Mouse (Mus musculus): ENCODE measurements around the gene Ptchd3.

Ptchd3 gene

DNA sequence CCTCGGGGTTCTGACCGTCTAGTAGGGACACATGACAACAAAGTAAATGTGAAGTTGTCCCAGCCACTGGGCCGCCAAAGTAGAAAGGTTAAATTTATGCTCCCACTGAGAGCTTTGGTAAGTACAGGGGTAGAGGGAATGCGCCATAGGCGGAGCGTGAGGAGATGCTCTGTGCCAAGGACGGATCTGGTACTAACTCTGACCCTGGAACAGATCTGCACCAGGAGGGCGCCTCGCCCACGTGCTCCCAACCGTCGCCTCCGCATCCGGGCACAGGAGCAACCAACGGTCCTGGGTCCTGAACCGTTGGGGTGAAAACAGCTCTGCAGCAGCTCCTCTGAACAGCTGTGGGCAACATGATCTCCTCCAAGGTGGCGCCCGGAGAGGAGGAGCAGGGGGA, at the start of gene Ptchd3:
Gene Ptchd3, plus strand, starts transcription at position 301 of the 400 bp plus-strand sequence.
- no peak for DNase-seq

- no peak for DNase-seq
Measured at GRCm38 (mm10) chr11:121781831-121782230, 48.2 kb upstream of the Ptchd3 start.

DNA sequence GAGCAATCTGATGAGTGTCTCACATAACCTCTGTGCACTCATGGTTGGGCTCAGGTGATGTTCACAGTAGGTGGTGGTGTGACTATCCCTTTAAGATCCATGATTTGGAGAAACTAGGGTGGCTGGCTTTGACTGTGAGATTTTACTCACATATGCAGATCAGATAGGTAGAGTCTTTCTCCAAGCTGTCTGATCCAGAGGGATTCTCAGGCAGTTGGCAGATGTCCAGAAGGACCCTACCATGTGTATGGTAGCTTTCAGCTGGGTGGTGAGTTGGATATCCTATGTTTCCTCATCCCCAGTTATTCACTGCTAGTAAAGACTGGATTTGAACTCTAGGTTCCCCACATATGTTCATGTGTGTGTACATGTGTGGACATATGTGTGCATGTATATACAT, 42.6 kb upstream of the Ptchd3 start:
- no peak for DNase-seq

DNA sequence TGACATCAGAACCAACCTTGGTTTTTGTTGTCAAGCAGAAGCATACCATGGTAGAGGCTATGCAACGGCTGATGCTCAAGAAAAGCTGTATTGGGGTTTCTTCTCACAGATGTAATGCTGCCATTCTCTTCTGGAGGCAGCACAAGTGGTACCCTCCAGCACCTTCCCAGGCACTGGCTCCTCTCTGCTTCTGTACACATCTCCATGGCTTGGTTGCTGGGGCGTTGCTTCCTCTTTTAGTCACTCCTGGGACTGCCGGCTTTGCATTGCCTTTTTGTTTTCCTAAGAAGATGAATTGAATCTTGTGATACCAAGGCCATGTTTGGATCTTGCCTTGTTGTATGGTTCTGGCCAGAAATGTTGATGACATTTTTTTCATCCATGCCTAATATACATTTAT, 40.5 kb upstream of the Ptchd3 start:
- no peak for DNase-seq

DNA sequence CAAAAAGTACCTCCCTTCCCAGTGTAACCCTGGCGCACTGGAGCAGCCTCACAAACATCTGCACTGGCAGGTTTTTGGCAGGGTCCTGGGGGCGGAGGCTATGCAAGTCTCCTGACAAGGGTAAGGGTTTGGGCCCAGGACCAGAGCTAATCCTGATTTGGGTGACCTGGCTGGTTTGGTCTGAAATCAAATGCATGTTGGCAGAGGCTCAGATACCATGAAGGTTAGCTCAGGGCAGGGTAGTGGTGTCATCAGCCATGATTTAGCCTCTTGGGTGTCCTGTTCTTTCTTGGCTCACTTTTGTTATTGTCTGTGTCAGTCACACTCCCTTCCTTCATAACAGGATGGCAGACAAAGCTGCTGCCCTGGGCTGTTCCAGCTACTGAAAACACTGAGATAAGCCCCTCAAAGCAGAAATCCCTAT, 39.4 kb upstream of the Ptchd3 start:
- DNase-seq = no peak

- DNase-seq = no peak
Measured at GRCm38 (mm10) chr11:121791446-121791845, 38.6 kb upstream of the Ptchd3 start.

DNA sequence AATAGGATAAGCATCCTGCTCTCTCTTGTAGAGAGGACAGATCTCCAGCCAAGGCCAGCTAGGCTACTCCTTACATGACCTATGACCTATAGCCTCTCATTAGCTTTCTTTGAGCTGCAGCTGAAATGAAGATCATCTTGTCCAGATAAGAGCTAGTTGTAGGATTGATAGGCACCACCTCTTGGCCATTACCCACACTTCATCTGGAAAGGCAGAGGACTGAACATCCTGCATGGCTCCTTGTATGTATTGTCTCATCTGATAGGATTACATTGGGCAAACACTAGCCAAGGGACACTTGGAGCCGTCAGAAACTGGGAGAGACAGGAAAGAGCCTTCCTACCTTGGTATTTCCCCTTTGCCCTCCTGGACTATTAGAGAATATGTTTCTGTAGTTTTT, 38.1 kb upstream of the Ptchd3 start:
- DNase-seq = no peak

DNA sequence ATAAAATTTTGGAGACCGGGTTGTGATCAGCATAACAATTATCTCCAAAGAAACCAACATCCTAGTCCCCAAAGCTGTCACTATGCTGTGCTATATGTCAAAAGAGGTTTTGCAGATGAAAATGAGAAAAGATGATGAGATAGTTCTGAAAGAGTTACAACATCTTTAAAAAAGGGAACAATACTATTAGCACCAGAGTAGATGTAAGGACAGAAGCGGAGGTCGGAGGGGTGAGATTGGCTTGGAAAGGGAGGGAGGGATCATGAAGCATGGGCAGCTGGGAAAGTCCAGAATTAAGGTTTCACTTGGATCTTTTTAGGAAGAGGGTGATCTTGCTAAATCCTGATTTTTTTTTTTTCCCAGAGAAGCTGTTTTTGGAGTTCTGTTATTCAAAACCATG, 36.5 kb upstream of the Ptchd3 start:
- no peak for DNase-seq

DNA sequence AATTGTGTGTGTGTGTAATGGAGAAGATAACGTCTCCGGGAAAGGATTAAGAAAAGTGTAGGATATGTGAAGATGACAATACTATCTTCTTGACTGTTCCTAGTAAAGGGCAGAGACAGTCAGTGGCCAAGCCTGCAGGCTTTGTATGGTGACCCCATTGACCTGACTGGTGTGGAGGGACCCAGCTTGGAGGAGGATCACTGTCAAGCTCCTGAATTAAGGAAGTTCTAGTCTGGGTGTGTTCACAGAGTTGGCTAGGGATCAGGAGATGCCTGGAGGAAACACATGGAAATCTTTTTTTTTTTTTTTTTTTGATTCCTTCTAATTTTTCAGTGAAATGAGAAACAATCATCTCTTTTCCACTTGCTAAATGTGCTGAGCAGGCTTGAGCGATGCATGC, 35.9 kb upstream of the Ptchd3 start:
- no peak for DNase-seq

GRCm38 (mm10) chr11:121794591-121795199, 35.4 kb upstream of the Ptchd3 start:
- no peak for DNase-seq

GRCm38 (mm10) chr11:121795978-121796377, 34.1 kb upstream of the Ptchd3 start:
- no peak for DNase-seq

DNA sequence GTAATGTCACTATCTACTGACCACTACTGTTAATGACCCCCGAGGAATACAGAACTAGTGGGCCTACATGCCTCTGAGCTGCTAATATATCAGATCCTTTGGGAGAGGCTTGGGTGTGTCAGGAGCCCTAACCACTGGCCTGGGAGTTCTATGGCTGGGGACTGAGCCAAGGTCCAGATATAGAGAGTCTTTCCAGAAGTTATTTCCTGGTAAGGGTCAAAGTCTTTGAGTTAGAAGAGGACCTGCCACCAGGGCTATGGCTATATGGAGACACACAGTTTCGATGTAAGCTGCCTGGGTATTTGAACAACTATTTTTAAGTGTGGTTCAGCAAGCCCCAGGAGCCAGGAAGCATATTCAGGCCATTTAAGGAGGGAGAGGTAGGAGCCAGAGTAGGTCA, 31.5 kb upstream of the Ptchd3 start:
- no peak for DNase-seq

DNA sequence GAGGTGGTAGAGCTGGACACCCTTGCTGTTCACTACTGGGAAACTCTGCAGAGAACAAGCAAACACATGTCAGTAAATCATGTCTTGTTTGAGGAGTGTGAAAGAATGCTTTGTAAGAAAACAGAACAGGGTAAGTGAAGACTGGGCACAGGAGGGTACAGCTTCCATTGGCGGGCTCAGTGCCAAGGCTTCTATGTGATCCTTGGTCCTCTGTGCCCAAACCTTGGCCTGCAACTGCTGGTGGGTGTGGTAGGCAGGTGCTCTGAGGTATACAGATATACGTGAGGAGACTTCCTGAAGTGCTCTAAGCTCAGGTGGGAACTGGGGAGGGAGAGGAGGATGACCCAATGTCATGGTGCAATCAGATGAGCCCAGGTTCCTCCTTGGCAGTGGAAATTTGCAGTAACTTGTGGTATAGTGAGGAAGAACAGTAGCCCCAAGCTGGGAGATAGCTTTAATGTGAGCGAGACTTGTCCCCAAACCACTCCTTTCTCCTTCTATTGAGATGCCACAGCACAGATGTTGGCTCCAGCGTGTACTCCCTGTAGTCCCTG, 30.2 kb upstream of the Ptchd3 start:
- DNase-seq = no peak

- DNase-seq = no peak
Measured at GRCm38 (mm10) chr11:121802743-121803142, 27.3 kb upstream of the Ptchd3 start.

DNA sequence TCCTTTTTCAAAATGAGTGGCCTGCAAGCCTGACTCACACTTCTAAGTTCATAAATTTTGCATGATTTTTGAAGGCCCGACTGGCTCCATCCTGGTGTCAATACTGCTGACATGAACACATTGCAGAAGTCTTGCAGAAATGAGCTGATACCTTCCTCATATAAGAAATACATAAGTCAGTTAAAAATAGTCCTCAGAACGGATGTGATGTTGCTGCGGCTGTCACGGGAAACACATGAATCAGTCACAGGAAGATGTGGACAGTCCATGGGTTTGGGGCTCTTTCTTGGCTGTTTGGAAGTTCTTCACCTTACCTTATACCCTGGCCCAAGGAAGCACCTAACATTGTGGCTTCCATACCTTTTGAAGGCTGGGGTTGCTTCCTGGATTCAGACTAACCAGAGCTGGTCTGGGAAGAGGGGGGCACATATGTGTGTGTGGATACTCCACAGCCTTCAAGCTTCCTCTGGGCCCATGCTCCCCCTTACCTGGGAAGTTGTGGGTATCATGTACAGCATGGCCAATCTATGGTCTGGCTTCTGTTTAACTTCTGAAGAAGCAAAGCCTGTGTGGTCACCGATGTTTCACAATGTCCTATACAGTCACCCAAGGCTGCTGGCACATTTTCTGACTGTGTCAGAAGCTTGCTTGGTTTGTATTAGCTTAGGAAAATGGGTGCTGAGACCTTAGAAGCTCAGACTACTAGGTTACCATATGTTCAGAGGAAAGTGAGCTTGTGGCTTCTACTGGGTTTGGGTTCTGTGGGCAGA, 25.6 kb upstream of the Ptchd3 start:
- no peak for DNase-seq

GRCm38 (mm10) chr11:121808204-121808852, 21.7 kb upstream of the Ptchd3 start:
- peak; percentile 89 for DNase-seq

- no peak for DNase-seq
Measured at GRCm38 (mm10) chr11:121808866-121809265, 21.2 kb upstream of the Ptchd3 start.

DNA sequence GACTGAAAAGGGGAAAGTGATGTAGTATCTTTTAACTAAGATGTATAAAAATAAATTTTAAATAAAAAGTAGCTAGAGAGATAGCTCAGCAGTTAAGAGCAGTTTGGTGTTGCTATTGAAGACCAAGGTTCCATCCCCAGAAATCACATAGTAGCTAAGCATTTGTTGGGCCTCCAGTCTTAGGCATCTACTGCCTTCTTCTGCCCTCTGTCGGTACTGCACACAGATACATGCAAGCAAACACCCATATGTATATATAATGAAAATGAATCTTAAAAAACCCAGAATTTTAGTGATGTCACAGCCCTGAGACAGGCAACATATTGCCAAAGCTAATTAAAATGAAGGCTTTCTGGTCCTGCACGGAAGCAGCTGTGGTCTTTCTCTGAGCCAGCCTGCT, 15.9 kb downstream of the Ptchd3 start:
- DNase-seq = no peak

- DNase-seq = peak; percentile 71
Measured at GRCm38 (mm10) chr11:121847790-121848299, 17.8 kb downstream of the Ptchd3 start.

Measured in right cerebral cortex, postnatal 4 days (tissue).